Mouse (Mus musculus) testis, postnatal 14 days (tissue): Measurements from ENCODE around the gene Vangl1.
"Not testable (repeated sequence)": the region's sequence is repeated elsewhere in the genome, so short reads cannot be mapped to it uniquely, and the experiment has no call there.

ENCODE experiments used
- DNase-seq: peaks from one replicate; pipeline ENCODE4 v3.0.0; 2021; ENCODE audit warnings: low spot score

The Vangl1 gene

DNA sequence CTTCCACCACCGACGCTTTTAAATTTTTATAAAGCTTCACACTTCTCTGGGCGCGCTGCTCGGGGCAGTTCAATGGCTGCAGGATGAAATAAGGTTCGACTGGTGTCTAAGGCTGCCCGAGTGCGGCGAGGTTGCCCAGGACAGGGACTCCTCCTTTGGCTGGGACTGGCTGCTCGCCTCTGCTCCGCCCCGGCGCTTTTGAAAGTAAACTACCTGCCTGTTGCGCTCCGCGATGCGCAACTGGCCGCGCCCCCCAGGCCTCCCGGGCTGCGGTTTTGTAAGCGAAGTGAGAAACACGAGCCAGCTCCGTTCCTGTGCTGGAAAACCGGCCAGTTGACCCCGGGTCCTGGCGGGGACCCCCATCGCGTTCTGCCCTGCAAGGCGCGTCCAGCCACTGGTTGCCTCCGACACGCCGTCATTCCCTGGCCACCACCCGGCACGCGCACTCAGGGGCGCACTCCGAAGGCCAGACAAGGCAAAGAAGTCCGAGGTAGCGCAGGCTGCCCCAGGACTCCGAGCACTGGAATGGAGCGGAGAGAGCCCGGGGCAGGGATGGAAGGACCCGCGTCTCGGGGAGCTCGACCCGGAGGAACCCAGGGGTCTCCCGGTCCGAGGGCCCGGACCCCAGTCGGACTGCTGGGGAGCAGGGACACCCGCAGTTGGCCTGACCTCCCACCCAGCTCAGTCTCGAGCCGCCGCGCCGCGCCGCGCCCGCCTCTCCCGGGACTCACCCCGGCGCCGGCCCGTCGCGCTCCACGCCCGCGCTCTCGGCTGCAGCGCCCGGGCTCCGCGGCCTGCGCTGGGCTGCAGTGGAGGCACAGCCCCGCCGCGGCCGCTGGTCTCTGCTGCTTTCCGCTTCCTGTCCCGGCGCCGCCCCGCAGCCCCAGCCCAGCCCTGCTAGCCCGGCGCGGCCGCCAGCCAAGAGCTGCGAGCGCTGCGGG is at the start of gene Vangl1:
Gene Vangl1, minus strand, starts transcription at position 913 of the 941 bp plus-strand sequence.
- peak; percentile 54 for DNase-seq

DNA sequence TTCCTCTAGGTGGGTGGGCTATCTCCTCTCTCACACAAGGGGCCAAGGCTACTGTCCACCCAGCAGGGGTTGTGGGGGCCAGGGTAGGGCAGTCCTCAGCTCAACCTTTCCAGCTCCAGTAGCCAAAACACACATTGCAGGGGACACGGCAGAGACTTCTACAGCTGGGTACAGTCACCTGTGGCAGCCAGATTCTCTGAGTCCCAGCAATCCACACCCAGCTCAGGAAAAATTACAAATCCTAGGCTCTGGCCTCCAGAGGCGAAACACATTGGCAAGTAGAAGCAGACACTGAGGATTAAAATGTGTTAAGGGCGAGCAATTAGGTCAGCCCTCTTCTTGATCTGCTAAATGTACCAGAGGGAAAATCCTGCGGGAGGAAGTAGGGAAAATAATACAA is 49.1 kb upstream of the Vangl1 start:
- no peak for DNase-seq

DNA sequence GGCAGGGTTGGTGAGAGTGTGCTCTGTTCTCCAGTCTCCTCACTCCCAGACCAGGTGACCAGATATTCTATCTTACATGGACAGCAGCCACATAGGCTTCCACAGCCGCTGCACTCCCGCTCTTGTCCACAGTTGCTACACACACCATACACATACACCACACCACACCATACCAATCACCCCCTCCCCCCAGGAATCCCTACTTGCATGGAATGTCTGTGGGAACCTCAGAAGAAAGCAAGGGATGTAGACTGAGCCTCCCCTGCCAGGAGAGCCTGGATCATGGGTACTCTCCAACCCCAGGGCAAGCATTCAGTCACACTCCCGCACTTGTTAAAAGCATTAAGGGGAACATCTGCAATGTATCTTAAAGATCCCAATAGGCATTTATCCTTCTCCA is 48.4 kb upstream of the Vangl1 start:
- DNase-seq, result no peak

DNA sequence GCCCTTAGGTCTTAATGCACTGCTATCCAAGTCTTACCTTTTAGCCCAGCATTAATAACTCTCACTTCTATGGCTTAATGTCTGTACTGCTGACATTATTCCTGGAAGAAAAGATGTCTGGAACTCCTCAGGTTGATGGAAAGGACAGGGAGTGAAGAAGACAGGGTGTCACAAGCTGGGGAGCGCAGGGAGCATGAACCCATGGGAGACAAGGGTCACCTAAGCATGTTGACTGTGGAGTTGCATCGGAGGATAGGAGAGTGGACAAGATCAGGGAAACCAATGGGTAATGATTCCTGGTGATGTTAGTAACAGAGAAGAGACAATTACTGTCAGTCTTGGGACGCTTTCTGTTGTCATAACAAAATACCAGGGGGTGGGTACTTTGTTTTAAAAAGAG is 46.4 kb upstream of the Vangl1 start:
- DNase-seq, result no peak

- peak; percentile 16 for DNase-seq
Measured at GRCm38 (mm10) chr3:102249401-102249991, 45.0 kb upstream of the Vangl1 start.

GRCm38 (mm10) chr3:102244601-102245000 is 40.1 kb upstream of the Vangl1 start:
- DNase-seq, result no peak

GRCm38 (mm10) chr3:102242854-102243253 is 38.4 kb upstream of the Vangl1 start:
- no peak for DNase-seq

GRCm38 (mm10) chr3:102231418-102232134 is 27.1 kb upstream of the Vangl1 start:
- DNase-seq, result no peak

DNA sequence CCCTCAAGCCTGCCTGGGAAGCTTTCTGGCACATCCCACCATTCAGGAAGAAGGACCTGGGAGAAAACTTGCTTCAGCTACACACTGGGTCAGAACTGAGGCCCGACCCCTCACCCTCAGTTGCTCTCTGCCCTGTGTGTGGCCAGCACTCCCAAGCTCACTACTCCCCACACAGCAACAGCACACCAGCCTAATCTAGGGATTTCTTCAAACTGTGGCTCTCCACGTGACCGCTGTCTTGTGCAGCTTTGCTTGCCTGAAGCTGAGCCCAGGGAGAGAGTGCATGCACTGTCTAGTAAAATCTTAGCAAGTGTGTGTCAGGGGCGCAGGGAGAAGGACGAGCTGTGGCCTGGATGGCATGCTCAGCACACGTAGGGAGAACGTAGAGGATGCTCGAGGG is 18.3 kb upstream of the Vangl1 start:
- DNase-seq, result no peak

GRCm38 (mm10) chr3:102218301-102218700 is 13.8 kb upstream of the Vangl1 start:
- no peak for DNase-seq

DNA sequence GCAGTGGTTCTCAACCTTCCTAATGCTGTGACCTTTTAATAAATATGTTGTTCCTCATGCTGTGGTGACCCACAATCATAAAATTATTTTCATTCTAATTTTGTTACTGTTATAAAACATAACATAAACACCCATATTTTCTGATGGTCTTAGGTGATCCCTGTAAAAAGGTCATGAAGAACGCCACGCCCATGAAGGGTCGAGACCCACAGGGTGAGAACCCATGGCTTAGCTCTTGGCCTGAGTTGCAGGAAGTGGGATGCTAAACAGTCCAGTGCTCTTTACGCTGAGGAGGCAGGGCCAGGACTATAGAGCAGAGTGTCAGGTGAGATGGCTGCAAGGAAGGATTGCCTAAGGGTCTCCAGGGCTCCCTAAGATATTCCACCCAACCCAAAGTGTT is 10.2 kb upstream of the Vangl1 start:
- DNase-seq, result no peak

GRCm38 (mm10) chr3:102214299-102214698 is 9.8 kb upstream of the Vangl1 start:
- no peak for DNase-seq

GRCm38 (mm10) chr3:102212896-102213295 is 8.4 kb upstream of the Vangl1 start:
- no peak for DNase-seq

GRCm38 (mm10) chr3:102212336-102212735 is 7.8 kb upstream of the Vangl1 start:
- no peak for DNase-seq

DNA sequence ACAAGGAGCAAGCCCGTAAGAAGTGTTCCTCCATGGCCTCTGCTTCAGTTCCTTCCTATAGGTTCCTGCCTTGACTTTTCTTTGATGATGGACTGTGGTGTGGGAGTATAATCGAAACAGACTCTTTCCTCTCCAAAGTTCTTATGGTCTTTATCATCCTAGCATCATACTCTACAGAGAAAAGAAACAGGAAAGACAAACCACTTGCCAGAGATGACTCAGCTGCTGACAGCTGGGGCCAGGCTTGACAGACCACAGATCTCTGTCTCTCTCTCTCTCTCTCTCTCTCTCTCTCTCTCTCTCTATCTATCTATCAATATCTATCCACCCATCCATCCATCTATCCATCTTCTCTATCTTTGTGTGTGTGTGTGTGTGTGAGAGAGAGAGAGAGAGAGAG is 6.8 kb upstream of the Vangl1 start:
- DNase-seq, result no peak

DNA sequence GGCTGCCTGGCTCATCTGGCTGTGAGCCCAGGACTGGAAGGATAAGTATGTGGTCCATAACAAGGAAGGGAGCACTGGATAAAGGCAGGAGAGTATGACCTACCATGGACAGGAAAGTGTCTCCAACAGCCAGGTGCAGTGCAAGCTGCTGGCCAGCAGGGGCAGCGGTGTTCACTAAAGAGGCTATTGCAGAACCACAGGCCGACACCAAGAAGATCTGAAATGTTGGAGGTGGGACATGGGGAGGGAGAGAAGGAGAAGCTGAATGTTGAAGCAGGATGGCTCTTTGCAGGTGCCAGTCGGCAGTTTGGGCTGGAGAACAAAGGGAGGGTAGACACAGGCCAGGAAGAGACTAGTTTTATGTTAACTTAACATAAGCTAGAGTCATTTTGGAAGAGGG is 6.3 kb upstream of the Vangl1 start:
- peak; percentile 31 for DNase-seq

GRCm38 (mm10) chr3:102208861-102209260 is 4.4 kb upstream of the Vangl1 start:
- DNase-seq, result no peak

DNA sequence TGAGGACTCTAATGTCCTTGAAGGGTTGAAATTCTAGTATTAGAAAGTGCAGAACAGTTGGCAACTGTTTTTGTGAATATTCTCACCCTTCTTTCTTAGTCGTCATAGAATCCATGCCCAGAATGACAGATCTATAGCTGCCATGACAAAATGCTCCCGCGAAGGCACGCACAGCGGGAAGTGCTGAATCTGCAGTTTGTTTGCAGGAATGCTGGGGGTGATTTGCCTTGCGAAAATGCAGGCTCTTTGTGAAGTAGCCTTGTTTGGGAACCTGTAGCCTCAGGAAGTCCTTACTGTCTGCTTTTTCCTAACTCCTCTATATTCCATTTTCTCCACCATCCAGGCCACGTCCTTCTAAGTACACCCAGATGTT is 951 bp upstream of the Vangl1 start:
- no peak for DNase-seq

GRCm38 (mm10) chr3:102204734-102205457 is 403 bp upstream of the Vangl1 start:
- DNase-seq, result not testable (repeated sequence)

GRCm38 (mm10) chr3:102203131-102203530 is 1.4 kb downstream of the Vangl1 start:
- no peak for DNase-seq

DNA sequence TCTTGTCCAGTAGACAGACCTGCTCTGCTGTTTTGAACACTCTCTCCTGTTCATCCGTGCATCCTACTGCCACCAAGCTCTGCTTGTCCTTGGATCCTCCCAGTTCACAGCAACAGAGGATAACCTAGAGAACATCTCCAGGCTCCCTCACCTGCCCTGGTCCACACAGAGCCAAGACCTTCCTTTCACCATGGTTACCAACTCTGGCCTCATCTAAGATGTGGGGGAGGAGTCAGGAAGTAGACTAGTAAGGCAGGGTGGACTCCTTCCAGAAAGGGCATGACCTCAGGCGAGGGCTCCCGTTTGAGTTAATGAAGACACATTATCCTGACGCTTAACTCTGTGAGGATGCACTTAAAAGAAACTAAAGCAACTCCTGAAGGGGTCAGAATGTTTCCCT is 4.5 kb downstream of the Vangl1 start:
- DNase-seq, result no peak

- DNase-seq, result no peak
Measured at GRCm38 (mm10) chr3:102199226-102199625, 5.3 kb downstream of the Vangl1 start.
